Mouse (Mus musculus) lung, postnatal 0 days (tissue): Measurements from ENCODE around the gene Usp2.

Experiments
- CTCF ChIP-seq: IDR thresholded peaks from 2 replicates; pipeline ENCODE4 v1.5.1; 2016; ENCODE audit warnings: antibody characterized with exemption, mild to moderate bottlenecking
- EP300 ChIP-seq: IDR thresholded peaks from 2 replicates; pipeline ENCODE4 v1.6.1; 2016; ENCODE audit warnings: antibody characterized with exemption, mild to moderate bottlenecking, control low read depth

GRCm38 (mm10) chr9:44104881-44105280, 38.1 kb downstream of the Usp2 start:
- TF ChIP-seq CTCF (no peak), EP300 (no peak)
